Mouse (Mus musculus): ENCODE measurements around the gene Nucb1.
"Not testable (repeated sequence)": the region's sequence is repeated elsewhere in the genome, so short reads cannot be mapped to it uniquely, and the experiment has no call there.

Gene Nucb1

GRCm38 (mm10) chr7:45509912-45510787 lies at the start of gene Nucb1:
TSS of gene Nucb1 (minus strand) at chr7:45510406.
- in situ Hi-C loops (cut with MboI, MseI), result loop anchor here (10.0 kb wide), 2 partner anchors 1255 to 1325 kb away; partner anchors contain the start of gene Acp4

GRCm38 (mm10) chr7:45558907-45559306 lies 48.7 kb upstream of the Nucb1 start:
- in situ Hi-C loops (cut with MboI, MseI), result no loop called here

GRCm38 (mm10) chr7:45555787-45556186 lies 45.6 kb upstream of the Nucb1 start:
- in situ Hi-C loops (cut with MboI, MseI), result no loop called here

DNA sequence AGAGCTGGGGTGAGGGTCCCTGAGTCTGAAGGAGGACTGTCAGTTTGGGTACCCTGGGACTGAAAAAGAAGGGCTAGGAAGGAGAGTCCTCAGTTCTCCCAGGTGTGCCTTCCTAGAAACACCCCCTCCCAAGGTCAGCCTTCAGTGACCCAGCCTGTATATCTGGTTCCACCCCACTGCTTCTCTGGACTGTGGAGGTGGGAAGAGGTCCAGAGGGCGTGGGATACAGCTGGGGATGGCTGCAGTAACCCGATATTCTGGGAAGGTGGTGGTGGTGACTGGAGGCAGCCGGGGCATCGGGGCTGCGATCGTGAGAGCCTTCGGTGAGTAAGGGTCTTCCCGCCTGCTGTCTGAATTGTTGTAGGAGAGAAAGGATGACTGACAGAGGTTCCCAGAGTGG lies 44.5 kb upstream of the Nucb1 start, which contains the start of gene Hsd17b14:
Hsd17b14 (plus strand) TSS at position 150 of the 400 bp plus-strand sequence.
- in situ Hi-C loops (cut with MboI, MseI), result no loop called here

GRCm38 (mm10) chr7:45553990-45554389 lies 43.8 kb upstream of the Nucb1 start:
- in situ Hi-C loops (cut with MboI, MseI), result no loop called here

DNA sequence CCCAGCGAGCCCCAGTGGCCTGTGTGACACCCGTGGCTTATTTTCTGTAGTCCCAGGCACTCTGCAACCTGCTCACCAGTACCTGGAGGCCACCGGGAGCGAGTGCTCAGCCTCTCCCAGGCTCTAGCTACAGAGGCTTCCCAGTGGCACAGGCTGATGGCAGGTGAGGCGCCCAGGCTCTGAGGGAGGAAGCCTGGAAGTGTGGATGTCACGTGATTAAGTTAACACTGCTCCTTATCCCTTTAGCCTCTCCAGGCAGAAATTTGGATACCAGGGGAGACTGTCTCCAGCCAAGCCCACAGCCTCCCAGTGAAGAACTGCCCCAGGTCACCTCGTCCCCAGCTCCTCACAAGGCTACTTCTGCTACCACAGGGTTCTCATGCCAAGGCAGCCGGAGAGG lies 43.3 kb upstream of the Nucb1 start:
- in situ Hi-C loops (cut with MboI, MseI), result no loop called here

DNA sequence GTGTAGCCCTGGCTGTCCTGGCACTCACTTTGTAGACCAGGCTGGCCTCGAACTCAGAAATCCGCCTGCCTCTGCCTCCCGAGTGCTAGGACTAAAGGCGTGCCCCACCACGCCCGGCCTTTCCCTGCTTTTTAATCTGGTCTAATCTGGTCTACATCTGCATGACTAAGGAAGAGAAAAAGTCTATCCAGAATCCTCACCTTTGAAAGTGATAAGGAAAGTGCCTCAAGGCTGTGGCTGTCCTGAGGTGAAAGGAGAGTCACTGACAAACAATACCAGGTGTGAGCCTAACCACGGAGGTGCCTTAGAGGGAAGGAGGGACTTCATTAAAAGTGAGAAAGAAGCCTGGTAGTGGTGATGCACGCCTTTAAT lies 41.3 kb upstream of the Nucb1 start:
- in situ Hi-C loops (cut with MboI, MseI), result no loop called here

DNA sequence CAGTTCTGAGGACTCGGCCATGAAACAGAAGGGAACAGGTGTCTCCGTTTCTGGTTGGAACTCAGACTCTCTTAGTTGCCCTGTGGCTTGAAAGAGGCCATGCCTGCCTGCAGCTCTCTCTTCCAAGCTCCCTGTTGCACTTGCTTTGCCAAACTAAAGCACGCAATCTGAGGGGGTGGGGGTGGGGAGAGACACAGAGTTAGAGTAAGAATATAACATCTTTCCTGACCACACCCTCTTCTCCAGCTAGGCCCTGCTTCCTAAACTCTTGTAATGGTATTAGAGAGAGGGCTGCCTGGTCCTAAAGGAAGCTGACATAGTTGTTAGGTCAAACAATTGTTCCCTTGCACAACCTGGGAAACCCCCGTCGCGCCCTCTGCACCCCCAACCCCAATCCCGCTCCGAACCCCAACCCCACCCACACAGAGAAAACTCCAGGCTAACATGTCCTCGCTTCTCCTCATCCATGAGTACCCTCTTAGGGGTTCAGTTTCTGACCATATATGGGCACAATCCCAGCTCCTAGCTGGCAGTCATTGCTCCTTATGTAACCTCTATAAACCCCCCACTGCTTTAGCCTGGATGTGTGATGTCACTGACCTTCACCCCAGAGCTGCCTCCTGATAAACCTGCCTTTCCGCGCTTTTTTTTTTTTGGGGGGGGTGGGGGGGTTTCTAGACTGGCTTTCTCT lies 40.8 kb upstream of the Nucb1 start:
- in situ Hi-C loops (cut with MboI, MseI), result no loop called here

- in situ Hi-C loops (cut with MboI, MseI), result no loop called here
Observed at GRCm38 (mm10) chr7:45549641-45550436, 39.6 kb upstream of the Nucb1 start.

GRCm38 (mm10) chr7:45544525-45544924 lies 34.3 kb upstream of the Nucb1 start:
- in situ Hi-C loops (cut with MboI, MseI), result no loop called here

- in situ Hi-C loops (cut with MboI, MseI), result no loop called here
Observed at GRCm38 (mm10) chr7:45540213-45540612, 30.0 kb upstream of the Nucb1 start.

GRCm38 (mm10) chr7:45539095-45539494 lies 28.9 kb upstream of the Nucb1 start:
- in situ Hi-C loops (cut with MboI, MseI), result no loop called here

GRCm38 (mm10) chr7:45538163-45539041 lies 28.2 kb upstream of the Nucb1 start:
- in situ Hi-C loops (cut with MboI, MseI), result no loop called here

GRCm38 (mm10) chr7:45537602-45538001 lies 27.4 kb upstream of the Nucb1 start:
- in situ Hi-C loops (cut with MboI, MseI), result no loop called here

GRCm38 (mm10) chr7:45535676-45536075 lies 25.5 kb upstream of the Nucb1 start:
- in situ Hi-C loops (cut with MboI, MseI), result no loop called here

GRCm38 (mm10) chr7:45530643-45531042 lies 20.4 kb upstream of the Nucb1 start:
- in situ Hi-C loops (cut with MboI, MseI), result no loop called here

DNA sequence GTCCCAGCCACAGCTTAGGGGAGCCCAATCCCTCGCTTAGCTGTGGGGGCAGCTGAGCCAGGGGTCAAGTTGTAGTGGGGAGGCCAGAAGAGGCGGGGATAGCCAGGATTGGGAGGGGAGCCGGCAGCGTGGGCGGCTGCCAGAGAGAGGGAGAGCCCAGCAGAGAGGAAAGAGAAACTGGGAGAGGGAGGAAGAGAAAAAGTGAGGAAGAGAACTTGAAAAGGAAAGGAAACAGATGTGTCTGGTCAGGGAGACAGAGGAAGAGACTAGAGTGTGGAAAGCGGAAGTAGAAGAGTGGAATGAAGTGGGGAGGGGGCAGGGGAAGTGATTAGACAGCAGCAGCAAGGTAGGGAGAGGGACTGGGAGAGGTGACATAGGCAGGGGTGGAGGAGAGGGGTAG lies 19.3 kb upstream of the Nucb1 start:
- in situ Hi-C loops (cut with MboI, MseI), result no loop called here

DNA sequence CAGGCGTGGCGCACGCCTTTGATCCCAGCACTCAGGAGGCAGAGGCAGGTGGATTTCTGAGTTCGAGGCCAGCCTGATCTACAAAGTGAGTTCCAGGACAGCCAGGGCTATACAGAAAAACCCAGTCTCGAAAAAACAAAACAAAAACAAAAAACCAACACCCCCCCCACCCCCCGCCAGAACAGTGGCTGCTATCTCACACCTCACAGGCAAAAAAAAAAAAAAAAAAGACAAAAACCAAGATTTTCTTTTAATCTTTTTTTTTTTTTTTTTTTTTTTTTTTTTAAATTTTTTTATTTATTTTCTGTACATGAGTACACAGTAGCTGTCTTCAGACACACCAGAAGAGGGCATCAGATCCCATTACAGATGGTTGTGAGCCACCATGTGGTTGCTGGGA lies 17.0 kb upstream of the Nucb1 start:
- in situ Hi-C loops (cut with MboI, MseI), result not testable (repeated sequence)

DNA sequence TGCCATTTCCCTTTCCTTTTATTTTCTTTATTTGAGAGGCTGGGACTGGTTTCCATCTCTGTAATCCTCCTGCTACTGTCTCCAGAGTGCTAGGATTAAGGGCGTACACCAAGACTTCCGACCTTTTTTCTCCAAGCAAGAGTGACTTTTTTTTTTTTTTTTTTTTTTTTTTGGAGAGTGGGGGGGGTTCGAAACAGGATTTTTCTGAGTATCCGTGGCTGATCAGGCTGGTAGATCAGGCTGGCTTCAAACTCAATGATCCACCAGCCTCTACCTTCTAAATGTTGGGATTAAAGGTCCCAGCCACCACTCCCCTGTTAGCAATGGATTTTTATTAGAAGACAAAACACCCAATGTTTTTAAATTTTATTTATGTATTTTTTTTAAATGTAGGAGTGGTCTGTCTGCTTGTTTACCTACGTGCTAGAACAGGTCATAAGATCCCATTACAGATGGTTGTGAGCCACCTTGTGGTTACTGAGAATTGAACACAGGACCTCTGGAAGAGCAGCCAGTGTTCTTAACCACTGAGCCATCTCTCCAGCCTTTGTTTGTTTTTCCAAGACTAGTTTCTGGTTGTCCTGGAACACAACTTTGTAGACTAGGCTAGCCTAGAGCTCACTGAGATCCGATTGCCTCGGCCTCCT lies 16.4 kb upstream of the Nucb1 start:
- in situ Hi-C loops (cut with MboI, MseI), result no loop called here

DNA sequence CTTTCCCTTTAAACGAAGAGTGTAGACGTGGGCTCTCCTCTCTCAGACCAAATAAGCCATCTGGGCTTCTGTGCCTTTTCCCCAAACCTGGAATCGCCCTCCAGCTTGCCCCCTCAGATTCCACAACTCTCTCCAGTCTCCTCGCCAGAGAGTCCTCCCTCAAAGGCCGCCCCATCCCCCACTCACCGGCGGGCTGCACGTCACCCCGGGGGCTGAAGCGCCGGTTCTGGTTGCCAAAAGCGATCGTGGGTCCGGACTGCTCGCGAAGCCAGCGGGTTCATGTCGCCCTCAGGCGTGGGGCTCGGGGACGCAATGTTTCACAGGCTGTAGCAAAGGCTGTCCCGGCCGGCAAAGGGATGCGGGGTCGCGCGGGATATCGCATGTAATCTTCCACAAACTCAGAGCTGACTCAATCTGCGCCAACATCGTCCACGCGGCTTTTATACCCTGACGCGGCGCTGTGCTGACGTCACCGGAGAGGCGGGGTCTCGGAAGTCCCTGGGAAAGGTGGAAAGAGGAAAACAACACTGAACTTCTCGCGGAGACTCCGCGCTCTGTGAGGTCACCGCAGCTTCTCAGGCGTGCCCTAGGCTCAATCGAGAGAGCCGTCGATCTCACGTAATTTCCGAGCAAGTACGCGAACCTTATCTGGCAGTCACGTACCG lies 15.7 kb upstream of the Nucb1 start, which contains the start of the genes Ppp1r15a and Plekha4:
Ppp1r15a (minus strand) TSS at position 460 of the 665 bp plus-strand sequence.
Plekha4 (plus strand) TSS at position 522 of the 665 bp plus-strand sequence.
- in situ Hi-C loops (cut with MboI, MseI), result no loop called here

All from regulatory T cell (primary cell).